Mouse (Mus musculus) natural killer cell, adult 2 months (primary cell): Measurements from ENCODE around the gene Tubb2a.

Experiments
- DNase-seq, 2 experiments: peaks; one replicate each; pipeline ENCODE4 v3.0.0; 2022; ENCODE audit warnings: low spot score in 2 of 2

Gene Tubb2a

GRCm38 (mm10) chr13:34054391-34054790, 23.4 kb downstream of the Tubb2a start:
- DNase-seq = no peak

DNA sequence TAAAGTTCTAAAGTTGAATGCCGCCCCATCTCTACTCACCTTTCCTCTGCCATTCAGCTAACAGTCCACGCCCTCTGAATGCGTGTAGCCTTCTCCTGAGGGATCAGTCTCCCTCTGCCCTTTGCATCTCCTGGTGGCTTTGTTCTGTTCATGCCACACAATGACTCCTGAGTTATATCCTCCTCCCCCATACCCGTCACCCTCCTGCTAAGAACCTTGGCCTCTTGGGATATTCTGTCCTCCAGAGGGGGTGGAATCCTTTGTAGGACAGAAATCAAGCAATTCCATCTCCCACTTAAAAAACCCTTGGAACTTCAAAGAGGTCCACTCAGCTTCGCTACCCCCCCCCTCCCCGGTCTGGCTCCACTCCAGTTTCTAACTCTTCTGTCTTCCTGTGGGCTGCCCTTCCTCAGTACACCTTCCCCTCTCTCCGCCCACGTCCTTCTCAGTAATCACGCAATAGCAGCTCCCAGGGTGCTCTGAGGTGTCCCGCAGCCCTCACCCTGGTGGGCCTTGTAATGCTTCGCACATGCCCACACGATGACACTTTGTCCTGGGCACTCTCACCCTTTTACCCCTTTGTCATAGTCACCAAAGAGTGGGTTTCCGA, 24.0 kb downstream of the Tubb2a start:
- DNase-seq = no peak

DNA sequence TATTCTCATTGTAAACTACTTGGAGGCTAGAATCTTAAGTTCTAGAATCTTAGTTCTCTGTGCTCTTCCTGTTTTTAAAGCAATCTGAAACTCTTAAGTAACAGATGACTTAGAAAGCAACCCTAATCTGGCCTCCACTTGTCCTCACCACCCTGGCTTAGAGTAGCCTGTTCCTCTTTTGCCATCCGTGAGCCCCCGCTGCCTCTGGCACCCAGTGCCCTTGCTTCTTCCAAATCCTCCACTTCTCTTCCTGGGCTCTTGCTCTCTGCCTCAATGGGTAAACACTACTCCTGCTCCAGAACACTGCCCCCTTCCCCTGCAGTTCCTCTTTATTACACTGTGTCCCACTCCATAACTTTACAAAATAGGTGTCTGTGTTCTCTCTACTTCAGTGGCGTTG, 26.1 kb downstream of the Tubb2a start:
- no peak for DNase-seq

DNA sequence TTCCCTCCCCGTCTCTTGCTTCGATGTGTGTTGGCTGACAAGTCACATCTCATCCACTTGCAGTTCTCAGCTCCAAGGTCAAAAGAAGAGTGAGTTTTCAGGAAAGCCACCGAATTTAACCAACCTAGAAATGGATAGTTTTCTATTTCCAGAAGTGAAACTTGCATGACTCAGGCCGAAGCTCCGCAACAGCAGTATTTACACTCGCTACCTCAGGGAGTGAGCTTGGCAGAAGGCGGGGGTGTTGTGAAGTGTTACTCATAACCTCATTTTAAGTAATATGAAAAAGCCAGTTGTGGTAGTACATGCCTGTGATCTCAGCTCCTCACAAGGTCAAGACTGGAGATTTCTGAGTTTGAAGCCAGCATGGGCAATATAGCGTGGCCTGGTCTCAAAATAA, 27.3 kb downstream of the Tubb2a start:
- no peak for DNase-seq

DNA sequence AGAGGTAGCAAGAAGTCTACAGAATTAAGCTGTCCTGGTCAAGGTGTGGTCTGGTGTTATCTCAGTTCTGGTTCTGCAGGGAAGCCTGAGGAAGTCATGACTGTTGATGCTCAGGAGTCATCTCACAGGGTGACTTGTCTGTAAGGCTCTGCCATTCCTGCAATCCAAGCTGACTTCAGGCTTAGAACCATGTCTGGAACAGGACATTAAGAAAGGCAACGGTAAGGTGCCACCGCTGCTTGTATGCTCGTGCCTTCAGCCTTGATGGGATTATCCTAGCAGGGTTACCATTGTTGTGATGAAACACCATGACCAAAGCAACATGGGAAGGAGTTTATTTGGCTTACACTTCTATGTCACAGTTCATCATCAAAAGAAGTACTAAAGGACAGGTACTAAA, 30.3 kb downstream of the Tubb2a start:
- DNase-seq = no peak

GRCm38 (mm10) chr13:34046421-34047012, 31.3 kb downstream of the Tubb2a start:
- DNase-seq = peak; percentile 50 to 71

GRCm38 (mm10) chr13:34045511-34046249, 32.1 kb downstream of the Tubb2a start:
- DNase-seq = no peak

- DNase-seq = no peak
Measured at GRCm38 (mm10) chr13:34043716-34044393, 34.0 kb downstream of the Tubb2a start.

DNA sequence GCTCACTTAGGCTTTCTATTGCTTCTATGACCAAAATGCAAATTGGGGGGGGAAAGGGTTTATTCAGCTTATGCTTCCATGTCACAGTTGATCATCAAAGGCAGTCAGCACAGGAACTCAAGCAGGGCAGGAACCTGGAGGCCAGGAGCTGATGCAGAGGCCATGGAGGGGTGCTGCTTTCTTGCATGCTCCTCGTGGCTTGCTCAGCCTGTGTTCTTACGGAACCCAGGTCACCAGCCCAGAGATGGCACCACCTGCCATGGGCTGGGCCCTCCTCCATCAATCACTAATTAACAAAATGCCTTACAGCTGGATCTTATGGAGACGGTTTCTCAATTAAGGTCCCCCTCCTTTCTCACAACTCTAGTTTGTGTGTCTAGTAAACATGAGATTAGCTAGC, 37.7 kb downstream of the Tubb2a start:
- DNase-seq = no peak

DNA sequence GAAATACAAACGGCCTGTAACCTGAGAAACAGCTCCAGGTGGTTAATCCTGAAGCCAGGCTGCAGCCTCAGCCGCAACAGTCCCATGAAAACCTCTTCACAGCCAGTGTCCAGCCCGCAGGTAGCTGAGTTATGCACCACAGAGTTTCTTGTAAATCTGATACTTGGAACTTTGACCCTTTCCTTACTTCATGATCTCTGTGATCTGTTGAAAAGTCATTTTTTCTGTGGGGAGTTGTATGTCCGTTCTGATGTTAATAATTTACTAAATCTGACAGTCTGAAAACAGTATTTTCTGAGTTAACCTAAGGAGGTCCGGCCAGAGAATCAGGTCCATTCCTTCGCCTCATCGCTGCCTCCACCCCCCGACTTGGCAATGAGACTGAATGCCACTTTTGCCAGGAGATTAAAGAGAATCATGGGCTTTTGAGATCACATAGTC, 38.9 kb downstream of the Tubb2a start:
- no peak for DNase-seq

GRCm38 (mm10) chr13:34038056-34038432, 39.8 kb downstream of the Tubb2a start:
- no peak for DNase-seq

GRCm38 (mm10) chr13:34037172-34038055, 40.4 kb downstream of the Tubb2a start, which contains the start of gene Bphl:
Bphl (plus strand) TSS chr13:34037597.
- DNase-seq = peak; percentile 75 to 84

- DNase-seq = no peak
Measured at GRCm38 (mm10) chr13:34036726-34037125, 41.1 kb downstream of the Tubb2a start.

DNA sequence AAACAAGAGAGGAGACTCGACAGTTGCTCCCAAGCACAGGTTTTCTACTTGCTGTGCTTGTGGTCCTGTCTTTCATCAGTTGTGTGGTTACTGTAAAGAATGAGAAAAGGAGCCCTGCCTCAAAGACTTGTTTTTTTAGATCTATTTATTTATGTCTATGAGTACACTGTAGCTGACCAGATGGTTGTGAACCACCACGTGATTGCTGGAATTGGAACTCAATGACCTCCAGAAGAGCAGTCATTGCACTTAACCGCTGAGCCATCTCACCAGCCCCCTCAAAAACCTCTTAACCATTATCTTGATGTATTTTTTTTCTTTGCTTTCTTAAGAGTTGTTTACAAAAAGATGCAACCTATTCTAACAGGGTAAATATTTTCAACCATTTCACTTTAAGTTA, 42.4 kb downstream of the Tubb2a start:
- no peak for DNase-seq

DNA sequence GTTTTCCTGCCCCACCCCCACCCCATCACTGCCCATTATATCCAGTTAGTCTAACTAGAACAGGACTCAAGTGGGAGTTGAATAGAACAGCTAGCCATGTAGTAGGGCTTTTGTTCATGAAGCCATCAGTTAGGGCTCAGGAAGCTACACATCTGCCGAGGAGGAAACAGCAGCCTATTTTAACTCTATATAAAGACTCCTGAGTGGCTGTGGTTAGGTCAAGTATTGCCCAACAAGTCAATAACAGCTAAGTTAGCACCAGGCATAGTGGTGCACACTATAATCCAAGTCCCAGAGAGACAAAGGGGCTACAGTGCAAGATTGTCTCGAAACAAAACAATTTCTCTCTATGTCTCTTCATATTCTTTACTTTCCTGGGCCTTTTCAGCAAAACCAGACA, 45.8 kb downstream of the Tubb2a start:
- DNase-seq = no peak
